21 mouse cellular contexts compared by ENCODE assay signal in genomic region chr6:17906289-17906688, GRCm38 (mm10).
DNase-seq lines count a peak whose midpoint lies in the region; ATAC-seq and TF ChIP-seq lines count a peak whose summit lies in the region.
"Had no signal": no experiment of that assay in that cellular context is flagged by ENCODE, and none has a peak within 500 bp of the region (broad histone marks: within the 10 kb centered on the region; RNA-seq: fewer than 3 reads in every experiment).

No protein-coding gene starts in this region.

- no peaks in the 10 kb centered on the region for H3K9me3 ChIP-seq in hindbrain, embryonic 14.5 days (ENCODE audit: control insufficient read depth, low read length)
- H3K9me3 ChIP-seq in hindbrain, postnatal 0 days (ENCODE audit: low read length): no peaks in the 10 kb centered on the region
- H3K9me3 ChIP-seq in stomach, embryonic 14.5 days (ENCODE audit: control insufficient read depth, low read depth, low read length): no peaks in the 10 kb centered on the region
- H3K9me3 ChIP-seq in stomach, postnatal 0 days (ENCODE audit: control insufficient read depth, low read length): no peaks in the 10 kb centered on the region
- H3K9me3 ChIP-seq in limb, embryonic 14.5 days (ENCODE audit: control insufficient read depth, low read length): no peaks in the 10 kb centered on the region
- H3K9me3 ChIP-seq: G1E; heart, embryonic 13.5 days; hindbrain, embryonic 15.5 days; kidney, embryonic 15.5 days had no signal

- 10% methylated on average over 6 of the region's 6 CpGs for WGBS in hindbrain, embryonic 14.5 days
- WGBS in hindbrain, postnatal 0 days: 12% methylated on average over 6 of the region's 6 CpGs
- 31% methylated on average over 6 of the region's 6 CpGs for WGBS in stomach, embryonic 14.5 days
- WGBS in stomach, postnatal 0 days: 36% methylated on average over 6 of the region's 6 CpGs
- WGBS in limb, embryonic 14.5 days: 18% methylated on average over 6 of the region's 6 CpGs

- H3K27me3 ChIP-seq in hindbrain, embryonic 14.5 days (ENCODE audit: control insufficient read depth, insufficient read depth, low read length): no peaks in the 10 kb centered on the region
- H3K27me3 ChIP-seq in hindbrain, postnatal 0 days (ENCODE audit: insufficient read depth, low read length): no peaks in the 10 kb centered on the region
- H3K27me3 ChIP-seq in stomach, embryonic 14.5 days (ENCODE audit: control insufficient read depth, insufficient read depth, low read length): no peaks in the 10 kb centered on the region
- H3K27me3 ChIP-seq in stomach, postnatal 0 days (ENCODE audit: control insufficient read depth, insufficient read depth, low read length): no peaks in the 10 kb centered on the region
- H3K27me3 ChIP-seq in limb, embryonic 14.5 days (ENCODE audit: control insufficient read depth, insufficient read depth, low read length): no peaks in the 10 kb centered on the region
- H3K27me3 ChIP-seq: heart, embryonic 13.5 days; hindbrain, embryonic 15.5 days; kidney, embryonic 15.5 days had no signal

- H3K9ac ChIP-seq in hindbrain, embryonic 14.5 days: no peak overlapping the region
- no peak overlapping the region for H3K9ac ChIP-seq in hindbrain, postnatal 0 days (replicated peaks; ENCODE audit: low read length)
- H3K9ac ChIP-seq in stomach, embryonic 14.5 days (replicated peaks; ENCODE audit: low read depth, low read length): no peak overlapping the region
- H3K9ac ChIP-seq in stomach, postnatal 0 days (ENCODE audit: low read length): no peak overlapping the region
- no peak overlapping the region; the same call in 1 of the 2 replicates for H3K9ac ChIP-seq in limb, embryonic 14.5 days (ENCODE audit: low read depth, low read length, severe bottlenecking)
- H3K9ac ChIP-seq: heart, embryonic 13.5 days; hindbrain, embryonic 15.5 days; kidney, embryonic 15.5 days had no signal

- 0 out of 2 replicates have a peak overlapping the region, but pooled peaks have one; percentile 26 for H3K27ac ChIP-seq in hindbrain, embryonic 14.5 days
- no peak overlapping the region for H3K27ac ChIP-seq in hindbrain, postnatal 0 days
- H3K27ac ChIP-seq in stomach, embryonic 14.5 days (ENCODE audit: low read length): peak overlapping the region; percentile 69; the same call in 1 of the 2 replicates
- no peak overlapping the region for H3K27ac ChIP-seq in stomach, postnatal 0 days (replicated peaks)
- 0 out of 2 replicates have a peak overlapping the region, but pooled peaks have one; percentile 19 for H3K27ac ChIP-seq in limb, embryonic 14.5 days (replicated peaks; ENCODE audit: low read depth, low read length)
- H3K27ac ChIP-seq: heart, embryonic 13.5 days; hindbrain, embryonic 15.5 days; kidney, embryonic 15.5 days; layer of hippocampus, adult 2 months; left cerebral cortex, adult 2 months had no signal

- TF ChIP-seq CTCF in hindbrain, postnatal 0 days (IDR thresholded peaks at IDR 0.05; ENCODE audit: low read depth): no peak
- no peak for TF ChIP-seq CTCF in stomach, postnatal 0 days (IDR thresholded peaks at IDR 0.05; ENCODE audit: low read depth)

- DNase-seq in hindbrain, embryonic 14.5 days (ENCODE audit: low spot score): no peak
- no peak for DNase-seq in hindbrain, postnatal 0 days (ENCODE audit: low spot score)
- no peak for DNase-seq in stomach, postnatal 0 days (ENCODE audit: low spot score)
- peak; percentile 34 for DNase-seq in limb, embryonic 14.5 days (ENCODE audit: low spot score)
- DNase-seq in right cerebral cortex, postnatal 4 days: no peak
- no peak for DNase-seq in left cerebral cortex, adult 9 months (ENCODE audit: low spot score in 2 of 2)
- DNase-seq: adrenal gland, postnatal 10 days; cerebellum, adult 8-10 months; gastrocnemius, postnatal 36 days; liver; lung, adult 18-20 months; right cerebral cortex, postnatal 14 days; thymus, postnatal 14 days had no signal

- TF ChIP-seq POLR2A in limb, embryonic 14.5 days (IDR thresholded peaks at IDR 0.05; ENCODE audit: borderline replicate concordance, extremely low read depth, insufficient read depth, insufficient read length): no peak

- no peak overlapping the region for H3K4me3 ChIP-seq in hindbrain, embryonic 14.5 days (replicated peaks; ENCODE audit: low read length)
- H3K4me3 ChIP-seq in hindbrain, postnatal 0 days (ENCODE audit: low read length): no peak overlapping the region
- no peak overlapping the region for H3K4me3 ChIP-seq in stomach, embryonic 14.5 days (ENCODE audit: low read depth, low read length)
- no peak overlapping the region for H3K4me3 ChIP-seq in stomach, postnatal 0 days (ENCODE audit: low read depth, low read length)
- no peak overlapping the region for H3K4me3 ChIP-seq in limb, embryonic 14.5 days (replicated peaks; ENCODE audit: low read length)
- H3K4me3 ChIP-seq: heart, embryonic 13.5 days; hindbrain, embryonic 15.5 days; kidney, embryonic 15.5 days; layer of hippocampus, adult 2 months; left cerebral cortex, adult 2 months had no signal

- peaks cover 4% of the 10 kb centered on the region; the same call in 1 of the 2 replicates for H3K4me1 ChIP-seq in hindbrain, embryonic 14.5 days (replicated peaks; ENCODE audit: control insufficient read depth, insufficient read depth, low read length)
- no peaks in the 10 kb centered on the region for H3K4me1 ChIP-seq in hindbrain, postnatal 0 days (ENCODE audit: insufficient read depth, low read length)
- H3K4me1 ChIP-seq in stomach, embryonic 14.5 days (ENCODE audit: control insufficient read depth, insufficient read depth, low read length): peaks cover 7% of the 10 kb centered on the region
- no peaks in the 10 kb centered on the region for H3K4me1 ChIP-seq in stomach, postnatal 0 days (replicated peaks; ENCODE audit: control insufficient read depth, insufficient read depth)
- peaks cover 24% of the 10 kb centered on the region for H3K4me1 ChIP-seq in limb, embryonic 14.5 days (ENCODE audit: control insufficient read depth, insufficient read depth, low read length)
- H3K4me1 ChIP-seq: hindbrain, embryonic 15.5 days had no signal

- peaks cover 26% of the 10 kb centered on the region for H3K36me3 ChIP-seq in hindbrain, embryonic 14.5 days (replicated peaks; ENCODE audit: control insufficient read depth, insufficient read depth)
- H3K36me3 ChIP-seq in hindbrain, postnatal 0 days (ENCODE audit: insufficient read depth, low read length): peaks cover 4% of the 10 kb centered on the region; the same call in 1 of the 2 replicates
- no peaks in the 10 kb centered on the region for H3K36me3 ChIP-seq in stomach, embryonic 14.5 days (ENCODE audit: control insufficient read depth, insufficient read depth, low read length)
- no peaks in the 10 kb centered on the region for H3K36me3 ChIP-seq in stomach, postnatal 0 days (ENCODE audit: control insufficient read depth, insufficient read depth, low read length)
- H3K36me3 ChIP-seq in limb, embryonic 14.5 days (ENCODE audit: control insufficient read depth, insufficient read depth, low read length): no peaks in the 10 kb centered on the region
- H3K36me3 ChIP-seq: kidney, embryonic 15.5 days had no signal

- no peak for TF ChIP-seq EP300 in stomach, postnatal 0 days (optimal IDR thresholded peaks at IDR 0.05)

- no peak overlapping the region for H3K4me2 ChIP-seq in hindbrain, embryonic 14.5 days (replicated peaks)
- H3K4me2 ChIP-seq in hindbrain, postnatal 0 days (ENCODE audit: low read depth, low read length): no peak overlapping the region
- H3K4me2 ChIP-seq in stomach, embryonic 14.5 days (replicated peaks; ENCODE audit: low read depth, low read length): no peak overlapping the region
- H3K4me2 ChIP-seq in stomach, postnatal 0 days (replicated peaks; ENCODE audit: low read depth): no peak overlapping the region
- 0 out of 2 replicates have a peak overlapping the region, but pooled peaks have one; percentile 10 for H3K4me2 ChIP-seq in limb, embryonic 14.5 days (replicated peaks; ENCODE audit: low read depth, low read length, severe bottlenecking)
- H3K4me2 ChIP-seq: heart, embryonic 13.5 days; hindbrain, embryonic 15.5 days; kidney, embryonic 15.5 days had no signal

- 0 out of 2 replicates have a peak, but pooled peaks have one; percentile 22 for ATAC-seq in hindbrain, embryonic 14.5 days (ENCODE audit: low FRiP score)
- ATAC-seq in hindbrain, postnatal 0 days: no peak
- no peak for ATAC-seq in stomach, embryonic 14.5 days (ENCODE audit: insufficient number of reproducible peaks, insufficient read depth, low FRiP score, low read depth)
- ATAC-seq in stomach, postnatal 0 days (ENCODE audit: low FRiP score, low TSS enrichment): no peak
- ATAC-seq in limb, embryonic 14.5 days (ENCODE audit: low FRiP score, low read depth): 0 out of 2 replicates have a peak, but pooled peaks have one; percentile 19
- no peak for ATAC-seq in megakaryocyte, adult 5-6 weeks (ENCODE audit: poor library complexity, severe bottlenecking)

Comparison
In these comparisons a context has a peak if more than half of its experiments do, and no peak if none do; other contexts are left out.
1. ATAC-seq: peak in hindbrain, embryonic 14.5 days (single experiment) and limb, embryonic 14.5 days (single experiment); none in hindbrain, postnatal 0 days (single experiment), stomach, embryonic 14.5 days (single experiment), stomach, postnatal 0 days (single experiment) and megakaryocyte, adult 5-6 weeks (single experiment).
2. H3K27ac ChIP-seq: peak in hindbrain, embryonic 14.5 days (single experiment), stomach, embryonic 14.5 days (single experiment) and limb, embryonic 14.5 days (single experiment); none in hindbrain, postnatal 0 days (single experiment) and stomach, postnatal 0 days (single experiment).